Mouse (Mus musculus) frontal cortex, adult 2 months (tissue): Measurements from ENCODE around the gene Car11. TPM values are rescaled to one million over a fixed set of nuclear protein-coding genes. Genes with fewer than 3 reads are reported as not detected.

Experiments
- polyA plus RNA-seq: library from polyadenylated mRNA; depleted of rRNA; stranded (reverse); fragments of >200 nt; gene quantifications from 2 replicates; pipeline ENCODE4 v1.2.3, GENCODE M21; 2012; rRNA removed

Car11 gene
- polyA plus RNA-seq, 1 experiment = 283 TPM

Other genes starting within 250 kb of the Car11 start
- gene Ftl1, start 240.0 kb upstream of the Car11 start, polyA plus RNA-seq = 647 and 719 TPM in 2 replicates
- 108 and 110 TPM in 2 replicates for gene Bax, start 232.9 kb upstream of the Car11 start, polyA plus RNA-seq
- 0.12 and 0.17 TPM in 2 replicates for gene Tulp2, start 218.0 kb upstream of the Car11 start, polyA plus RNA-seq
- 0.23 TPM in 1 of 2 replicates, not detected in the other for gene Gm45808, start 213.0 kb upstream of the Car11 start, polyA plus RNA-seq
- 8.0 and 8.8 TPM in 2 replicates for gene Dhdh, start 211.0 kb upstream of the Car11 start, polyA plus RNA-seq
- gene Nucb1, start 189.4 kb upstream of the Car11 start, polyA plus RNA-seq = 88.5 and 103 TPM in 2 replicates
- gene Ppp1r15a, start 173.6 kb upstream of the Car11 start, polyA plus RNA-seq = 19.9 and 20.3 TPM in 2 replicates
- gene Plekha4, start 173.5 kb upstream of the Car11 start, polyA plus RNA-seq = 5.4 and 8.5 TPM in 2 replicates
- gene Hsd17b14, start 144.9 kb upstream of the Car11 start, polyA plus RNA-seq = 0.34 and 0.53 TPM in 2 replicates
- gene Bcat2, start 129.7 kb upstream of the Car11 start, polyA plus RNA-seq = 22.6 and 23.2 TPM in 2 replicates
- not detected in 2 replicates for gene Fgf21, start 84.4 kb upstream of the Car11 start, polyA plus RNA-seq
- 0.08 TPM in 2 replicates for gene Fut1, start 82.6 kb upstream of the Car11 start, polyA plus RNA-seq
- gene Izumo1, start 78.0 kb upstream of the Car11 start, polyA plus RNA-seq = 0.08 and 0.10 TPM in 2 replicates
- 7.2 and 7.3 TPM in 2 replicates for gene Rasip1, start 72.4 kb upstream of the Car11 start, polyA plus RNA-seq
- 5.9 and 6.6 TPM in 2 replicates for gene Mamstr, start 59.9 kb upstream of the Car11 start, polyA plus RNA-seq
- gene Fut2, start 33.4 kb upstream of the Car11 start, polyA plus RNA-seq = 0.13 and 0.16 TPM in 2 replicates
- gene Ntn5, start 15.8 kb upstream of the Car11 start, polyA plus RNA-seq = 1.7 and 4.7 TPM in 2 replicates
- gene Sec1, start 5.4 kb upstream of the Car11 start, polyA plus RNA-seq = 1.4 TPM in 2 replicates
- gene Dbp, start 5.2 kb downstream of the Car11 start, polyA plus RNA-seq = 208 and 221 TPM in 2 replicates
- 280 and 304 TPM in 2 replicates for gene Rpl18, start 15.6 kb downstream of the Car11 start, polyA plus RNA-seq
- gene Sphk2, start 18.2 kb downstream of the Car11 start, polyA plus RNA-seq = 22.4 and 23.3 TPM in 2 replicates
- 0.18 and 0.21 TPM in 2 replicates for gene Fam83e, start 21.4 kb downstream of the Car11 start, polyA plus RNA-seq
- gene Spaca4, start 26.0 kb downstream of the Car11 start, polyA plus RNA-seq = not detected in 2 replicates
- 170 and 198 TPM in 2 replicates for gene Lmtk3, start 83.9 kb downstream of the Car11 start, polyA plus RNA-seq
- 15.2 and 17.7 TPM in 2 replicates for gene Sult2b1, start 84.8 kb downstream of the Car11 start, polyA plus RNA-seq
- 158 and 167 TPM in 2 replicates for gene Cyth2, start 114.7 kb downstream of the Car11 start, polyA plus RNA-seq
- 2.1 and 2.6 TPM in 2 replicates for gene Kcnj14, start 124.9 kb downstream of the Car11 start, polyA plus RNA-seq
- gene Grwd1, start 131.1 kb downstream of the Car11 start, polyA plus RNA-seq = 17.9 TPM in 2 replicates
- gene Kdelr1, start 172.9 kb downstream of the Car11 start, polyA plus RNA-seq = 95.1 and 121 TPM in 2 replicates
- gene Grin2d, start 178.5 kb downstream of the Car11 start, polyA plus RNA-seq = 15.5 and 17.7 TPM in 2 replicates
- 0.15 TPM in 1 of 2 replicates, not detected in the other for gene Syngr4, start 196.9 kb downstream of the Car11 start, polyA plus RNA-seq
- 32.5 and 33.6 TPM in 2 replicates for gene Tmem143, start 197.1 kb downstream of the Car11 start, polyA plus RNA-seq
- 15.1 and 15.2 TPM in 2 replicates for gene Emp3, start 221.6 kb downstream of the Car11 start, polyA plus RNA-seq
- gene Ccdc114, start 224.2 kb downstream of the Car11 start, polyA plus RNA-seq = 5.1 and 5.3 TPM in 2 replicates